Mouse (Mus musculus): ENCODE measurements at regions not wholly inside any gene's neighbourhood (a gene's known extent, or its start where the extent isn't known, plus 50 kb on each side); places are given as distances from the start of the nearest gene placed in this dataset.
A peak's percentile ranks its signal among the peaks of the same experiment; 100 is the strongest.

- H3K27me3 ChIP-seq (ENCODE audit: control insufficient read depth, insufficient read depth, low read length): no peaks in the 10 kb centered on the region
- no peak overlapping the region for H3K9ac ChIP-seq (ENCODE audit: low read length)
- H3K27ac ChIP-seq (ENCODE audit: low read depth, low read length): no peak overlapping the region
- no peaks in the 10 kb centered on the region; the same call in 1 of the 2 replicates for H3K9me3 ChIP-seq (ENCODE audit: control insufficient read depth, low read length)
- no peaks in the 10 kb centered on the region for H3K4me1 ChIP-seq (ENCODE audit: control insufficient read depth, insufficient read depth, low read length)
- H3K4me3 ChIP-seq (ENCODE audit: low read depth, low read length): no peak overlapping the region
- 0 out of 2 replicates have a peak, but pooled peaks have one; percentile 50 for ATAC-seq (ENCODE audit: low FRiP score)
- H3K4me2 ChIP-seq: no peak overlapping the region
- DNase-seq (ENCODE audit: low spot score, missing footprints): no peak
- no peaks in the 10 kb centered on the region for H3K36me3 ChIP-seq (ENCODE audit: control insufficient read depth, insufficient read depth, low read length)
Observed at GRCm38 (mm10) chr1:149226400-149226799, 734.7 kb downstream of the Pla2g4a start.

GRCm38 (mm10) chr1:149202631-149203030 lies 758.5 kb downstream of the Pla2g4a start:
- DNase-seq (ENCODE audit: low spot score, missing footprints): no peak
- no peak overlapping the region for H3K9ac ChIP-seq (ENCODE audit: low read length)
- no peaks in the 10 kb centered on the region for H3K27me3 ChIP-seq (ENCODE audit: control insufficient read depth, insufficient read depth, low read length)
- no peak overlapping the region for H3K27ac ChIP-seq (ENCODE audit: low read depth, low read length)
- H3K9me3 ChIP-seq (ENCODE audit: control insufficient read depth, low read length): no peaks in the 10 kb centered on the region
- H3K4me2 ChIP-seq: no peak overlapping the region
- no peaks in the 10 kb centered on the region for H3K4me1 ChIP-seq (ENCODE audit: control insufficient read depth, insufficient read depth, low read length)
- no peaks in the 10 kb centered on the region for H3K36me3 ChIP-seq (ENCODE audit: control insufficient read depth, insufficient read depth, low read length)
- 100% methylated on average over 1 of the region's 1 CpGs for WGBS
- no peak for ATAC-seq (ENCODE audit: low FRiP score)
- H3K4me3 ChIP-seq (ENCODE audit: low read depth, low read length): no peak overlapping the region

GRCm38 (mm10) chr1:149199284-149199683 lies 761.8 kb downstream of the Pla2g4a start:
- H3K4me3 ChIP-seq (ENCODE audit: low read depth, low read length): no peak overlapping the region
- 89% methylated on average over 2 of the region's 2 CpGs for WGBS
- H3K27me3 ChIP-seq (ENCODE audit: control insufficient read depth, insufficient read depth, low read length): no peaks in the 10 kb centered on the region
- DNase-seq (ENCODE audit: low spot score, missing footprints) (peak; percentile 69), ATAC-seq (ENCODE audit: low FRiP score) (no peak)
- H3K9ac ChIP-seq (ENCODE audit: low read length): no peak overlapping the region
- H3K4me2 ChIP-seq: no peak overlapping the region
- H3K36me3 ChIP-seq (ENCODE audit: control insufficient read depth, insufficient read depth, low read length): no peaks in the 10 kb centered on the region
- no peaks in the 10 kb centered on the region for H3K4me1 ChIP-seq (ENCODE audit: control insufficient read depth, insufficient read depth, low read length)
- H3K9me3 ChIP-seq (ENCODE audit: control insufficient read depth, low read length): no peaks in the 10 kb centered on the region
- no peak overlapping the region for H3K27ac ChIP-seq (ENCODE audit: low read depth, low read length)

GRCm38 (mm10) chr1:149198854-149199253 lies 762.2 kb downstream of the Pla2g4a start:
- 74% methylated on average over 4 of the region's 4 CpGs for WGBS
- no peak overlapping the region for H3K4me3 ChIP-seq (ENCODE audit: low read depth, low read length)
- no peak overlapping the region for H3K27ac ChIP-seq (ENCODE audit: low read depth, low read length)
- DNase-seq (ENCODE audit: low spot score, missing footprints) (no peak), ATAC-seq (ENCODE audit: low FRiP score) (no peak)
- no peaks in the 10 kb centered on the region for H3K4me1 ChIP-seq (ENCODE audit: control insufficient read depth, insufficient read depth, low read length)
- no peak overlapping the region for H3K9ac ChIP-seq (ENCODE audit: low read length)
- no peaks in the 10 kb centered on the region for H3K9me3 ChIP-seq (ENCODE audit: control insufficient read depth, low read length)
- H3K36me3 ChIP-seq (ENCODE audit: control insufficient read depth, insufficient read depth, low read length): no peaks in the 10 kb centered on the region
- no peaks in the 10 kb centered on the region for H3K27me3 ChIP-seq (ENCODE audit: control insufficient read depth, insufficient read depth, low read length)
- no peak overlapping the region for H3K4me2 ChIP-seq
